Mouse (Mus musculus) lung, embryonic 14.5 days (tissue): ENCODE data around the gene Cd79a. TPM values are rescaled to one million over a fixed set of nuclear protein-coding genes. Genes with fewer than 3 reads are reported as not detected.
"Not testable (repeated sequence)": the region's sequence is repeated elsewhere in the genome, so short reads cannot be mapped to it uniquely, and the experiment has no call there.

Source experiments
- ATAC-seq: fragments of 200-750 bp; cut with Nextera tagmentation; 2 replicates; pipeline ENCODE4 v1.8.0; 2017; ENCODE audit warnings: mild to moderate bottlenecking, moderate TSS enrichment, moderate library complexity; ENCODE audit not compliant: insufficient read depth
- DNase-seq: peaks from one replicate; pipeline ENCODE4 v3.0.0-alpha.2; 2015
- H3K27ac ChIP-seq: fragments of 300-500 bp; sonication (generic); 2 replicates; pipeline ENCODE4 v1.5.1; 2014; ENCODE audit warnings: low read depth, mild to moderate bottlenecking, moderate library complexity
- H3K27me3 ChIP-seq: fragments of 300-500 bp; sonication (generic); 2 replicates; pipeline ENCODE4 v1.6.1; 2014; ENCODE audit warnings: low read length, control low read depth; ENCODE audit not compliant: insufficient read depth
- H3K36me3 ChIP-seq: fragments of 300-500 bp; sonication (generic); 2 replicates; pipeline ENCODE4 v1.6.1; 2014; ENCODE audit warnings: control low read depth; ENCODE audit not compliant: insufficient read depth
- H3K4me1 ChIP-seq: fragments of 300-500 bp; sonication (generic); 2 replicates; pipeline ENCODE4 v1.6.1; 2014; ENCODE audit warnings: antibody characterized with exemption, control low read depth; ENCODE audit not compliant: insufficient read depth
- H3K4me2 ChIP-seq: fragments of 300-500 bp; sonication (generic); 2 replicates; pipeline ENCODE4 v1.6.1; 2014; ENCODE audit warnings: mild to moderate bottlenecking
- H3K4me3 ChIP-seq: fragments of 300-500 bp; sonication (generic); 2 replicates; pipeline ENCODE4 v1.5.1; 2014; ENCODE audit warnings: low read depth, low read length
- H3K9ac ChIP-seq: fragments of 300-500 bp; sonication (generic); 2 replicates; pipeline ENCODE4 v1.6.1; 2014
- H3K9me3 ChIP-seq: fragments of 300-500 bp; sonication (generic); 2 replicates; pipeline ENCODE4 v1.6.1; 2016; ENCODE audit warnings: low read depth, low read length, control low read depth
- CTCF ChIP-seq: IDR thresholded peaks from 2 replicates; pipeline ENCODE4 v1.5.1; 2016; ENCODE audit warnings: antibody characterized with exemption, low read depth
- WGBS: fragments of 180-500 bp; shearing (Covaris S2); extraction: QIAGEN DNeasy Blood & Tissue Kit; methylation state at CpG from one replicate; pipeline ENCODE4 v1.1.7; 2014; 5-methylcytosine and 5-hydroxymethylcytosine counted together
- polyA plus RNA-seq: library from polyadenylated mRNA; unstranded; fragments of >200 nt; fragmentation: Nextera tagmentation; extraction: Ambion mirVana; gene quantifications from 2 replicates; pipeline ENCODE4 v1.2.1, GENCODE M21; 2014

The Cd79a gene
- polyA plus RNA-seq, 1 experiment from 2014 or later, result 0.24 TPM

- no peak for TF ChIP-seq CTCF
- WGBS, result 44% methylated on average over 4 of the region's 4 CpGs
- peaks cover 8% of the 10 kb centered on the region for H3K4me1 ChIP-seq
- ATAC-seq (no peak), DNase-seq (peak; percentile 19)
- H3K4me2 ChIP-seq, result peak overlapping the region; percentile 95
- H3K27ac ChIP-seq, result peak overlapping the region; percentile 31; the same call in 1 of the 2 replicates
- H3K27me3 ChIP-seq, result no peaks in the 10 kb centered on the region
- H3K9ac ChIP-seq, result peak overlapping the region; percentile 100
- peak overlapping the region; percentile 98 for H3K4me3 ChIP-seq
- H3K9me3 ChIP-seq, result no peaks in the 10 kb centered on the region
- peaks cover 62% of the 10 kb centered on the region for H3K36me3 ChIP-seq
Observed at GRCm38 (mm10) chr7:24886308-24886633, 10.9 kb upstream of the Cd79a start.

GRCm38 (mm10) chr7:24887096-24887495, 10.1 kb upstream of the Cd79a start:
- Histone ChIP-seq H3K27ac (no peak overlapping the region), H3K36me3 (peaks cover 63% of the 10 kb centered on the region), H3K4me2 (peak overlapping the region; percentile 95), H3K4me1 (peaks cover 8% of the 10 kb centered on the region), H3K9ac (peak overlapping the region; percentile 100), H3K9me3 (no peaks in the 10 kb centered on the region), H3K4me3 (peak overlapping the region; percentile 98), H3K27me3 (no peaks in the 10 kb centered on the region)
- DNase-seq, result no peak
- no peak for ATAC-seq
- 79% methylated on average over 4 of the region's 4 CpGs for WGBS
- no peak for TF ChIP-seq CTCF

- H3K4me2 ChIP-seq, result no peak overlapping the region
- no peaks in the 10 kb centered on the region for H3K27me3 ChIP-seq
- peaks cover 63% of the 10 kb centered on the region for H3K36me3 ChIP-seq
- 0 out of 2 replicates have a peak overlapping the region, but pooled peaks have one; percentile 56 for H3K27ac ChIP-seq
- no peaks in the 10 kb centered on the region for H3K9me3 ChIP-seq
- H3K4me1 ChIP-seq, result peaks cover 8% of the 10 kb centered on the region
- H3K9ac ChIP-seq, result no peak overlapping the region
- no peak overlapping the region for H3K4me3 ChIP-seq
- 80% methylated on average over 6 of the region's 6 CpGs for WGBS
- DNase-seq, result no peak
- TF ChIP-seq CTCF, result no peak
- peak; percentile 7; the same call in 1 of the 2 replicates for ATAC-seq
Observed at GRCm38 (mm10) chr7:24889431-24890220, 7.6 kb upstream of the Cd79a start.

GRCm38 (mm10) chr7:24890281-24891216, 6.6 kb upstream of the Cd79a start:
- no peak overlapping the region for H3K4me2 ChIP-seq
- WGBS, result 27% methylated on average over 10 of the region's 10 CpGs
- ATAC-seq (peak; percentile 62), DNase-seq (peak; percentile 94)
- no peak overlapping the region for H3K27ac ChIP-seq
- H3K9me3 ChIP-seq, result no peaks in the 10 kb centered on the region
- H3K4me3 ChIP-seq, result no peak overlapping the region
- H3K9ac ChIP-seq, result no peak overlapping the region; the same call in 1 of the 2 replicates
- peak; percentile 100 for TF ChIP-seq CTCF
- H3K27me3 ChIP-seq, result no peaks in the 10 kb centered on the region
- H3K4me1 ChIP-seq, result peaks cover 7% of the 10 kb centered on the region
- peaks cover 58% of the 10 kb centered on the region for H3K36me3 ChIP-seq

- DNase-seq, result peak; percentile 14
- Histone ChIP-seq H3K9ac (no peak overlapping the region), H3K9me3 (no peaks in the 10 kb centered on the region), H3K4me2 (no peak overlapping the region), H3K27me3 (no peaks in the 10 kb centered on the region), H3K4me1 (no peaks in the 10 kb centered on the region), H3K27ac (no peak overlapping the region), H3K36me3 (peaks cover 49% of the 10 kb centered on the region), H3K4me3 (no peak overlapping the region)
- no peak for ATAC-seq
- WGBS, result 67% methylated on average over 3 of the region's 3 CpGs
- no peak for TF ChIP-seq CTCF
Observed at GRCm38 (mm10) chr7:24891241-24892124, 5.7 kb upstream of the Cd79a start.

- 73% methylated on average over 2 of the region's 2 CpGs for WGBS
- H3K27ac ChIP-seq, result no peak overlapping the region
- TF ChIP-seq CTCF, result no peak
- no peaks in the 10 kb centered on the region for H3K4me1 ChIP-seq
- H3K9me3 ChIP-seq, result no peaks in the 10 kb centered on the region
- H3K36me3 ChIP-seq, result peaks cover 42% of the 10 kb centered on the region
- DNase-seq (no peak), ATAC-seq (no peak)
- H3K4me3 ChIP-seq, result no peak overlapping the region
- H3K9ac ChIP-seq, result no peak overlapping the region
- no peaks in the 10 kb centered on the region for H3K27me3 ChIP-seq
- H3K4me2 ChIP-seq, result no peak overlapping the region
Observed at GRCm38 (mm10) chr7:24892125-24892583, 5.0 kb upstream of the Cd79a start.

- not testable (repeated sequence) for H3K4me3 ChIP-seq, H3K4me1 ChIP-seq, H3K36me3 ChIP-seq, H3K27ac ChIP-seq, H3K4me2 ChIP-seq, ATAC-seq, DNase-seq, H3K27me3 ChIP-seq, H3K9ac ChIP-seq, H3K9me3 ChIP-seq
- WGBS, result 88% methylated on average over 2 of the region's 2 CpGs
Observed at GRCm38 (mm10) chr7:24895749-24896148, 1.4 kb upstream of the Cd79a start.
